Mouse (Mus musculus) cerebellum, adult 2 months (tissue): ENCODE data around the gene Sumf2. TPM values are rescaled to one million over a fixed set of nuclear protein-coding genes. Genes with fewer than 3 reads are reported as not detected.

Experiments
- DNase-seq, 2 experiments: peaks; one replicate each; pipeline ENCODE4 v3.0.0; 2021
- H3K27ac ChIP-seq: fragments of 200-500 bp; 2 replicates; pipeline ENCODE4 v1.5.1; 2012; ENCODE audit warnings: low read length, control low read depth, inconsistent platforms; ENCODE audit not compliant: insufficient read depth
- H3K27me3 ChIP-seq: fragments of 200-500 bp; 2 replicates; pipeline ENCODE4 v1.6.1; 2012; ENCODE audit warnings: inconsistent platforms, mild to moderate bottlenecking, low read length, moderate library complexity; ENCODE audit not compliant: control insufficient read depth, insufficient read depth
- H3K4me1 ChIP-seq: fragments of 200-500 bp; 2 replicates; pipeline ENCODE4 v1.6.1; 2011; ENCODE audit warnings: low read length; ENCODE audit not compliant: control insufficient read depth, insufficient read depth
- H3K4me3 ChIP-seq: fragments of 200-500 bp; replicated peaks from 2 replicates; pipeline ENCODE3; 2011; ENCODE audit warnings: mild to moderate bottlenecking, low read depth, low read length, control low read depth; ENCODE audit not compliant: insufficient read depth
- CTCF ChIP-seq: fragments of 200-500 bp; IDR thresholded peaks from 2 replicates; pipeline ENCODE4 v1.5.1; 2011; ENCODE audit warnings: low read depth, mild to moderate bottlenecking, control low read depth, low read length, moderate library complexity, borderline replicate concordance; ENCODE audit not compliant: insufficient read depth
- POLR2A ChIP-seq: fragments of 200-500 bp; IDR thresholded peaks from 2 replicates; pipeline ENCODE4 v1.6.1; 2011; ENCODE audit warnings: low read length, control low read depth, borderline replicate concordance; ENCODE audit not compliant: insufficient read depth
- WGBS: fragments of 180-500 bp; shearing (Covaris S2); methylation state at CpG from one replicate; pipeline ENCODE4 v1.1.7; 2018; 5-methylcytosine and 5-hydroxymethylcytosine counted together
- polyA plus RNA-seq: library from polyadenylated mRNA; depleted of rRNA; stranded (reverse); fragments of >200 nt; gene quantifications from 2 replicates; pipeline ENCODE4 v1.2.3, GENCODE M21; 2012; rRNA removed

Sumf2 gene
- 16.2 and 17.3 TPM in 2 replicates for polyA plus RNA-seq

GRCm38 (mm10) chr5:129846752-129847557 lies at the start of gene Sumf2:
TSS of gene Sumf2 (plus strand) at chr5:129846986.
- no peaks in the 10 kb centered on the region; the same call in 1 of the 2 replicates for H3K4me1 ChIP-seq
- WGBS, result 4% methylated on average over 22 of the region's 22 CpGs
- DNase-seq, result peak; percentile 96 to 97
- peak; percentile 99 for TF ChIP-seq POLR2A
- TF ChIP-seq CTCF, result no peak; the same call in 1 of the 2 replicates
- no peaks in the 10 kb centered on the region for H3K27me3 ChIP-seq
- H3K4me3 ChIP-seq, result peak within 1 kb of the TSS; percentile 95
- peak within 1 kb of the TSS; percentile 55; the same call in 1 of the 2 replicates for H3K27ac ChIP-seq

DNA sequence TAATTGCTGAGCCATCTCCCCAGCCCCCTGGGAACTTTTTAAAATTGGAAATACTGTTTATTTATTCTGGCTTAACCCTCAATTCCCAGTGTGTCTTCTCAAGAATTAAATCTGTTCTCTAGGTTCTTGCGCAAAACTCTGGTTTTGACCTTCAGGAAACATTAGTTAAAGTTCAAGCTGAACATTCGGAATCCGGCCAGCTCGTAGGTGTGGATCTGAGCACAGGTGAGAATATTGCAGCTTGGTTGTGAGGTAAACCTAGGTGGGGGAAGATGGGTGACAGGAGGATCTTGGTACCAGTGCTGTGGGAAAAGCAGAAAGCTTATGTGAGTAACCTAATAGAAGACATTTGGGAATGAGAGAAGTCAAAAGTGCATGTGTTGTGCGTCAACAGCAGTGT lies 1.9 kb upstream of the Sumf2 start:
- Histone ChIP-seq H3K4me1 (no peaks in the 10 kb centered on the region; the same call in 1 of the 2 replicates), H3K27me3 (no peaks in the 10 kb centered on the region), H3K27ac (no peak overlapping the region), H3K4me3 (no peak overlapping the region)
- 94% methylated on average over 5 of the region's 5 CpGs for WGBS
- no peak for DNase-seq
- TF ChIP-seq CTCF (no peak), POLR2A (no peak)

- H3K27me3 ChIP-seq, result no peaks in the 10 kb centered on the region
- no peak overlapping the region for H3K27ac ChIP-seq
- peak overlapping the region; percentile 95 for H3K4me3 ChIP-seq
- DNase-seq, result no peak
- no peak for TF ChIP-seq POLR2A
- TF ChIP-seq CTCF, result no peak
- H3K4me1 ChIP-seq, result no peaks in the 10 kb centered on the region; the same call in 1 of the 2 replicates
- 25% methylated on average over 8 of the region's 8 CpGs for WGBS
These were observed 703 bp downstream of the Sumf2 start for GRCm38 (mm10) chr5:129847558-129847820.

GRCm38 (mm10) chr5:129855163-129855562 lies 8.4 kb downstream of the Sumf2 start:
- H3K4me1 ChIP-seq, result no peaks in the 10 kb centered on the region
- H3K27me3 ChIP-seq, result no peaks in the 10 kb centered on the region
- WGBS, result 39% methylated on average over 5 of the region's 5 CpGs
- no peak overlapping the region for H3K4me3 ChIP-seq
- H3K27ac ChIP-seq, result no peak overlapping the region
- no peak for TF ChIP-seq POLR2A
- no peak for TF ChIP-seq CTCF
- DNase-seq, result no peak

GRCm38 (mm10) chr5:129856414-129856813 lies 9.6 kb downstream of the Sumf2 start:
- no peak for DNase-seq
- 86% methylated on average over 5 of the region's 5 CpGs for WGBS
- Histone ChIP-seq H3K27me3 (no peaks in the 10 kb centered on the region), H3K4me3 (no peak overlapping the region), H3K4me1 (no peaks in the 10 kb centered on the region), H3K27ac (no peak overlapping the region)
- TF ChIP-seq POLR2A (no peak), CTCF (no peak; the same call in 1 of the 2 replicates)

- no peak overlapping the region for H3K4me3 ChIP-seq
- no peaks in the 10 kb centered on the region for H3K4me1 ChIP-seq
- WGBS, result 96% methylated on average over 6 of the region's 6 CpGs
- H3K27me3 ChIP-seq, result no peaks in the 10 kb centered on the region
- no peak overlapping the region for H3K27ac ChIP-seq
- TF ChIP-seq CTCF (no peak), POLR2A (no peak)
- DNase-seq, result no peak
These were observed 15.5 kb downstream of the Sumf2 start for GRCm38 (mm10) chr5:129862325-129862724.

DNA sequence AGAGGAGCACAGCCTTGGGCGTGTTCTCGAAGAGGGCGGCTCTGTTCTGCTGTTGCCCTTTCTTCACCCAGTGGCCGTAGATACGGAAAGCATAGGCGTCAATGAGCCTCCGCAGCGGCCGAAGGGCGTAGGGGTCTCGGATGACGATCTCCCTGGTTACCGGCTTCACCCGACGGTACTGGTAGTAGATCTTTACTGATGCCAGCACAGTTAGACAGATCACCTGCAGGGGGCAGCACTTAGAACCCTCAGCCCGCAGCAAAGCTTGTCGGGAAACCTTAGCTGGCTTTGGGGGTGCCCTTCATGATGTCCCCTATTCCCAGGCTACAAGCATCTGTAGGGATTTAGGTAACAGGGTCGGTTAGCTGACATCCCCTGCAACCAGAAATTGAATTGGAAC lies 17.7 kb downstream of the Sumf2 start:
- H3K4me3 ChIP-seq, result no peak overlapping the region
- no peak overlapping the region for H3K27ac ChIP-seq
- peak in 1 of 2 experiments; percentile 42 for DNase-seq
- no peaks in the 10 kb centered on the region for H3K27me3 ChIP-seq
- H3K4me1 ChIP-seq, result no peaks in the 10 kb centered on the region
- TF ChIP-seq CTCF (peak; percentile 23; the same call in 1 of the 2 replicates), POLR2A (no peak)
- 6% methylated on average over 18 of the region's 18 CpGs for WGBS

DNA sequence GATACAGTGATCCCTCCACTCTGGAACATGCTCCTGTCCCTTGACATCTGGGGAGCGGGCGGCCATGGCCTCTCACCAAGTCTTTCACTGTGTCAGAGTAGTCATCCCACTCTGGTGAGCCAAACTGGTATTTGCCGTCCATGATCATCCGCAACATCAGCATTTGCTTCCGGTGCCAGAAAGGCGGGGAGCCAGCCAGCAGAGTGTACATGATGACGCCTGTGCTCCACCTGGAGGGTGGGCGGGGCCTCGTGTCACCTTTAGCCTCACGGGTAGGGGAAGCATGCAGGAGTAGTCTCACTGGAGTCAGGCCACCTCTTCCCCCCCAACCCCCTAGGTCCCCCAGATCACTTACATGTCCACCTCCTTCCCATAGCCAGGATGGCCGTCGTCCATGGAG lies 19.1 kb downstream of the Sumf2 start:
- H3K27ac ChIP-seq, result no peak overlapping the region
- TF ChIP-seq CTCF (no peak), POLR2A (no peak)
- no peaks in the 10 kb centered on the region for H3K27me3 ChIP-seq
- DNase-seq, result no peak
- H3K4me1 ChIP-seq, result no peaks in the 10 kb centered on the region
- H3K4me3 ChIP-seq, result no peak overlapping the region
- 76% methylated on average over 12 of the region's 12 CpGs for WGBS
